Mouse (Mus musculus) frontal cortex, postnatal 14 days (tissue): ENCODE measurements around the gene Slc25a25.
"Not testable (repeated sequence)": the region's sequence is repeated elsewhere in the genome, so short reads cannot be mapped to it uniquely, and the experiment has no call there.

ENCODE experiments used
- DNase-seq, 2 experiments: peaks; one replicate each; pipeline ENCODE4 v3.0.0; 2022; ENCODE audit warnings: low spot score in 2 of 2

The Slc25a25 gene

GRCm38 (mm10) chr2:32450881-32451844 is at the start of gene Slc25a25:
TSS of gene Slc25a25 (minus strand) at chr2:32451445.
- DNase-seq = peak; percentile 95

- DNase-seq = no peak
Measured at GRCm38 (mm10) chr2:32500461-32500860, 49.2 kb upstream of the Slc25a25 start.

GRCm38 (mm10) chr2:32499365-32499764 is 48.1 kb upstream of the Slc25a25 start:
- no peak for DNase-seq

GRCm38 (mm10) chr2:32496190-32496589 is 44.9 kb upstream of the Slc25a25 start:
- no peak for DNase-seq

- no peak for DNase-seq
Measured at GRCm38 (mm10) chr2:32495185-32495726, 44.0 kb upstream of the Slc25a25 start.

- no peak for DNase-seq
Measured at GRCm38 (mm10) chr2:32494522-32494921, 43.3 kb upstream of the Slc25a25 start.

GRCm38 (mm10) chr2:32493301-32493701 is 42.1 kb upstream of the Slc25a25 start:
- no peak for DNase-seq

GRCm38 (mm10) chr2:32492661-32493060 is 41.4 kb upstream of the Slc25a25 start:
- no peak for DNase-seq

GRCm38 (mm10) chr2:32490730-32491129 is 39.5 kb upstream of the Slc25a25 start:
- DNase-seq = not testable (repeated sequence)

- peak; percentile 67 to 73 for DNase-seq
Measured at GRCm38 (mm10) chr2:32488679-32489078, 37.4 kb upstream of the Slc25a25 start.

- peak; percentile 81 to 91 for DNase-seq
Measured at GRCm38 (mm10) chr2:32487124-32487623, 35.9 kb upstream of the Slc25a25 start.

- DNase-seq = no peak
Measured at GRCm38 (mm10) chr2:32486155-32486554, 34.9 kb upstream of the Slc25a25 start.

- no peak for DNase-seq
Measured at GRCm38 (mm10) chr2:32485751-32486150, 34.5 kb upstream of the Slc25a25 start.

GRCm38 (mm10) chr2:32484933-32485332 is 33.7 kb upstream of the Slc25a25 start:
- no peak for DNase-seq

GRCm38 (mm10) chr2:32483179-32483875 is 32.1 kb upstream of the Slc25a25 start:
- no peak for DNase-seq

GRCm38 (mm10) chr2:32482351-32482750 is 31.1 kb upstream of the Slc25a25 start:
- DNase-seq = no peak

GRCm38 (mm10) chr2:32475361-32475760 is 24.1 kb upstream of the Slc25a25 start:
- DNase-seq = not testable (repeated sequence)

- DNase-seq = no peak
Measured at GRCm38 (mm10) chr2:32471681-32472061, 20.4 kb upstream of the Slc25a25 start.

GRCm38 (mm10) chr2:32471001-32471680 is 19.9 kb upstream of the Slc25a25 start:
- no peak for DNase-seq

- DNase-seq = no peak
Measured at GRCm38 (mm10) chr2:32464212-32464891, 13.1 kb upstream of the Slc25a25 start.

- DNase-seq = no peak
Measured at GRCm38 (mm10) chr2:32463773-32464172, 12.5 kb upstream of the Slc25a25 start.
